Comparison of ENCODE assay signal across 7 mouse cellular contexts in the genomic region with DNA sequence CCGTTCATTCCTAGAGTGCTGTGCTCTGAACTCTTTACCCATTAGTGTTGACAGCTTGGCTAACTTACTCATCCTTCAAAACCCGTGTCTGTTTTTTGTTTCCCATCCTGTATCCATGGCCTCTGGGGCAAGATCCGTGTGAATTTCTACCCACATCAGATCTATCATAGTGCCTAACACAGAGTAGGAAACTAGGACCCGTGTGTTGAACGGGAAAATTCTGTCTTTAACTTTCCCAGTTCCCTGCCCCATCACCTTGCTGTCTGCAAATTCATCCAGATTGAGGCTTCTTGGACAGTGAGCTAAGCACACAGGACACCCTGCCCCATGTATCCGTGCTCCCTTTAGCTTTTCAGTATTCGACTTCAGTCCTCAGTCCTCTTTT. TPM values are rescaled to one million over a fixed set of nuclear protein-coding genes. Genes with fewer than 3 reads are reported as not detected.
DNase-seq lines count a peak whose midpoint lies in the region; ATAC-seq and TF ChIP-seq lines count a peak whose summit lies in the region.

No protein-coding gene starts in this region.

- no peak overlapping the region for H3K27ac ChIP-seq in lung, postnatal 0 days (ENCODE audit: low read length)
- no peak overlapping the region for H3K27ac ChIP-seq in forebrain, embryonic 11.5 days (ENCODE audit: low read depth, low read length)
- no peak overlapping the region for H3K27ac ChIP-seq in limb, embryonic 12.5 days
- H3K27ac ChIP-seq in small intestine, adult 2 months (ENCODE audit: insufficient read depth, low read depth, low read length): no peak overlapping the region

- no peak for TF ChIP-seq POLR2A in small intestine, adult 2 months (IDR thresholded peaks at IDR 0.05; ENCODE audit: low read depth, low read length)

- H3K4me3 ChIP-seq in lung, postnatal 0 days (ENCODE audit: low read depth, low read length): peak overlapping the region; percentile 83
- peak overlapping the region; percentile 91 for H3K4me3 ChIP-seq in forebrain, embryonic 11.5 days (ENCODE audit: low read depth, low read length)
- H3K4me3 ChIP-seq in limb, embryonic 12.5 days (replicated peaks): peak overlapping the region; percentile 88
- peak overlapping the region; percentile 81 for H3K4me3 ChIP-seq in small intestine, adult 2 months (ENCODE audit: low read depth, low read length)

- peak overlapping the region; percentile 86 for H3K4me2 ChIP-seq in lung, postnatal 0 days (replicated peaks; ENCODE audit: low read depth, low read length)
- H3K4me2 ChIP-seq in forebrain, embryonic 11.5 days (ENCODE audit: low read depth, low read length, severe bottlenecking): peak overlapping the region; percentile 81
- peak overlapping the region; percentile 73 for H3K4me2 ChIP-seq in limb, embryonic 12.5 days

- peak overlapping the region; percentile 39 for H3K9ac ChIP-seq in lung, postnatal 0 days (replicated peaks; ENCODE audit: low read depth)
- H3K9ac ChIP-seq in forebrain, embryonic 11.5 days (ENCODE audit: low read length): peak overlapping the region; percentile 83
- H3K9ac ChIP-seq in limb, embryonic 12.5 days (replicated peaks): peak overlapping the region; percentile 66

- 4% methylated on average over 7 of the region's 7 CpGs for whole genome bisulfite sequencing in lung, postnatal 0 days
- 2% methylated on average over 7 of the region's 7 CpGs for WGBS in forebrain, embryonic 11.5 days
- WGBS in limb, embryonic 12.5 days: 2% methylated on average over 7 of the region's 7 CpGs
- 1% methylated on average over 7 of the region's 7 CpGs for WGBS in small intestine, adult 2 months

- no peaks in the 10 kb centered on the region for H3K36me3 ChIP-seq in lung, postnatal 0 days (ENCODE audit: insufficient read depth, low read length)
- H3K36me3 ChIP-seq in forebrain, embryonic 11.5 days (ENCODE audit: control insufficient read depth, insufficient read depth, low read length): no peaks in the 10 kb centered on the region; the same call in 1 of the 2 replicates
- H3K36me3 ChIP-seq in limb, embryonic 12.5 days: peaks cover 18% of the 10 kb centered on the region; the same call in 1 of the 2 replicates
- peaks cover 9% of the 10 kb centered on the region; the same call in 1 of the 2 replicates for H3K36me3 ChIP-seq in small intestine, adult 2 months (ENCODE audit: control insufficient read depth, insufficient read depth, low read length)

- ATAC-seq in lung, postnatal 0 days: no peak
- peak; percentile 44; the same call in 1 of the 2 replicates for ATAC-seq in forebrain, embryonic 11.5 days (replicated peaks; ENCODE audit: low FRiP score)
- ATAC-seq in limb, embryonic 12.5 days (ENCODE audit: insufficient number of reproducible peaks, insufficient read depth, low FRiP score, low TSS enrichment, low read depth): peak; percentile 17; the same call in 1 of the 2 replicates

- no peaks in the 10 kb centered on the region for H3K9me3 ChIP-seq in lung, postnatal 0 days (ENCODE audit: low read length)
- H3K9me3 ChIP-seq in forebrain, embryonic 11.5 days (ENCODE audit: control insufficient read depth, low read length): no peaks in the 10 kb centered on the region
- H3K9me3 ChIP-seq in limb, embryonic 12.5 days: no peaks in the 10 kb centered on the region

- TF ChIP-seq CTCF in lung, postnatal 0 days (IDR thresholded peaks at IDR 0.05): no peak
- no peak for TF ChIP-seq CTCF in small intestine, adult 2 months (IDR thresholded peaks at IDR 0.05; ENCODE audit: extremely low read depth, insufficient read length, insufficient replicate concordance, low read depth, low read length)

- DNase-seq in lung, postnatal 0 days (ENCODE audit: low spot score): no peak
- no peak for DNase-seq in lung, postnatal 25 days (ENCODE audit: low spot score)
- DNase-seq in forebrain, embryonic 11.5 days (ENCODE audit: low spot score): no peak
- DNase-seq in B cell, adult 2 months: no peak
- no peak for DNase-seq in urinary bladder, postnatal 4 days (ENCODE audit: low spot score in 2 of 2)

- H3K4me1 ChIP-seq in lung, postnatal 0 days (ENCODE audit: insufficient read depth, low read depth, low read length): peaks cover 8% of the 10 kb centered on the region; the same call in 1 of the 2 replicates
- H3K4me1 ChIP-seq in forebrain, embryonic 11.5 days (replicated peaks; ENCODE audit: control insufficient read depth, insufficient read depth, low read length): peaks cover 10% of the 10 kb centered on the region
- peaks cover 21% of the 10 kb centered on the region for H3K4me1 ChIP-seq in limb, embryonic 12.5 days (replicated peaks)
- H3K4me1 ChIP-seq in small intestine, adult 2 months (ENCODE audit: control insufficient read depth, insufficient read depth, insufficient read length, low read length): peaks cover 6% of the 10 kb centered on the region; the same call in 1 of the 2 replicates

- TF ChIP-seq EP300 in lung, postnatal 0 days (IDR thresholded peaks at IDR 0.05): no peak

- H3K27me3 ChIP-seq in lung, postnatal 0 days (replicated peaks; ENCODE audit: insufficient read depth, low read length): no peaks in the 10 kb centered on the region
- H3K27me3 ChIP-seq in forebrain, embryonic 11.5 days (ENCODE audit: control insufficient read depth, insufficient read depth, low read length): no peaks in the 10 kb centered on the region
- no peaks in the 10 kb centered on the region for H3K27me3 ChIP-seq in limb, embryonic 12.5 days
- H3K27me3 ChIP-seq in small intestine, adult 2 months (ENCODE audit: control insufficient read depth, insufficient read depth, low read length): no peaks in the 10 kb centered on the region

RNA-seq across cellular contexts. Expression of gene Wars, which starts 0.5 kb away (rescaled TPM):
- 84.0 and 84.3 TPM in 2 replicates for polyA plus RNA-seq in lung, postnatal 0 days (2015; fragmentation: Nextera tagmentation; extraction: Ambion mirVana)
- 140 and 142 TPM in 2 replicates for polyA plus RNA-seq in forebrain, embryonic 11.5 days (2014; fragmentation: Nextera tagmentation; extraction: Ambion mirVana)
- polyA plus RNA-seq in limb, embryonic 12.5 days (2016; fragmentation: Nextera tagmentation; extraction: Ambion mirVana): 97.0 and 98.2 TPM in 2 replicates
- 49.6 and 65.7 TPM in 2 replicates for polyA plus RNA-seq in small intestine, adult 2 months (2012; rRNA removed)

RNA-seq across cellular contexts. Expression of gene Wdr25, which starts 1.0 kb away (rescaled TPM):
- polyA plus RNA-seq in lung, postnatal 0 days (2015; fragmentation: Nextera tagmentation; extraction: Ambion mirVana): 4.8 and 7.3 TPM in 2 replicates
- 5.7 and 7.2 TPM in 2 replicates for polyA plus RNA-seq in forebrain, embryonic 11.5 days (2014; fragmentation: Nextera tagmentation; extraction: Ambion mirVana)
- polyA plus RNA-seq in limb, embryonic 12.5 days (2016; fragmentation: Nextera tagmentation; extraction: Ambion mirVana): 8.8 and 11.1 TPM in 2 replicates
- 2.3 and 8.8 TPM in 2 replicates for polyA plus RNA-seq in small intestine, adult 2 months (2012; rRNA removed)

RNA-seq across cellular contexts. Expression of gene Slc25a47, which starts 58.6 kb away (rescaled TPM):
- 8.5 TPM in 2 replicates for polyA plus RNA-seq in lung, postnatal 0 days (2015; fragmentation: Nextera tagmentation; extraction: Ambion mirVana)
- polyA plus RNA-seq in forebrain, embryonic 11.5 days (2014; fragmentation: Nextera tagmentation; extraction: Ambion mirVana): 10.0 and 12.2 TPM in 2 replicates
- 15.5 and 18.0 TPM in 2 replicates for polyA plus RNA-seq in limb, embryonic 12.5 days (2016; fragmentation: Nextera tagmentation; extraction: Ambion mirVana)
- 6.4 and 7.9 TPM in 2 replicates for polyA plus RNA-seq in small intestine, adult 2 months (2012; rRNA removed)

RNA-seq across cellular contexts. Expression of gene Slc25a29, which starts 58.7 kb away (rescaled TPM):
- polyA plus RNA-seq in lung, postnatal 0 days (2015; fragmentation: Nextera tagmentation; extraction: Ambion mirVana): 14.9 and 19.7 TPM in 2 replicates
- polyA plus RNA-seq in forebrain, embryonic 11.5 days (2014; fragmentation: Nextera tagmentation; extraction: Ambion mirVana): 13.8 and 14.6 TPM in 2 replicates
- 11.5 and 15.2 TPM in 2 replicates for polyA plus RNA-seq in limb, embryonic 12.5 days (2016; fragmentation: Nextera tagmentation; extraction: Ambion mirVana)
- 4.0 and 4.9 TPM in 2 replicates for polyA plus RNA-seq in small intestine, adult 2 months (2012; rRNA removed)
